Mouse (Mus musculus): ENCODE measurements at regions not wholly inside any gene's neighbourhood (a gene's known extent, or its start where the extent isn't known, plus 50 kb on each side); places are given as distances from the start of the nearest gene placed in this dataset.

GRCm38 (mm10) chr3:143947079-143947937 lies 257.7 kb downstream of the Lmo4 start:
- no peak for DNase-seq (ENCODE audit: low spot score)

- no peak for DNase-seq (ENCODE audit: low spot score)
Measured at GRCm38 (mm10) chr3:143939068-143939709, 265.8 kb downstream of the Lmo4 start.

- no peak for DNase-seq (ENCODE audit: low spot score)
Measured at GRCm38 (mm10) chr3:143925322-143925721, 279.7 kb downstream of the Lmo4 start.

DNA sequence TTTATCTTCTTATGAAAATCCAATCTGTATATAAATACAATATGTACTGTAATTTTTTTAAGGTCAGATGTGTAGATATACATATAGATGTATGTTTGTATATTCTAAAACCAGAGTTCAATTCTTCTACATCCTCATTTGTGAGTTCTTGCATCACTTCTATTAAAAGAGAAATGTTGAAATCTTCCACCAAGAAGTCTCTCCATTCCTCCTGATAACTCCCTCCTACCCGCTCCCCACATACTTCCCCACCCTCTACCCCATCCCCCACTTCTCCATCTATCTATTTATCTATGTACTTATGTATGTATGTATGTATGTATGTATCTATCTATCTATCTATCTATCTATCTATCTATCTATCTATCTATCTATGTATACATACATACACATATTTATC lies 285.3 kb downstream of the Lmo4 start:
- DNase-seq (ENCODE audit: low spot score), result no peak

DNA sequence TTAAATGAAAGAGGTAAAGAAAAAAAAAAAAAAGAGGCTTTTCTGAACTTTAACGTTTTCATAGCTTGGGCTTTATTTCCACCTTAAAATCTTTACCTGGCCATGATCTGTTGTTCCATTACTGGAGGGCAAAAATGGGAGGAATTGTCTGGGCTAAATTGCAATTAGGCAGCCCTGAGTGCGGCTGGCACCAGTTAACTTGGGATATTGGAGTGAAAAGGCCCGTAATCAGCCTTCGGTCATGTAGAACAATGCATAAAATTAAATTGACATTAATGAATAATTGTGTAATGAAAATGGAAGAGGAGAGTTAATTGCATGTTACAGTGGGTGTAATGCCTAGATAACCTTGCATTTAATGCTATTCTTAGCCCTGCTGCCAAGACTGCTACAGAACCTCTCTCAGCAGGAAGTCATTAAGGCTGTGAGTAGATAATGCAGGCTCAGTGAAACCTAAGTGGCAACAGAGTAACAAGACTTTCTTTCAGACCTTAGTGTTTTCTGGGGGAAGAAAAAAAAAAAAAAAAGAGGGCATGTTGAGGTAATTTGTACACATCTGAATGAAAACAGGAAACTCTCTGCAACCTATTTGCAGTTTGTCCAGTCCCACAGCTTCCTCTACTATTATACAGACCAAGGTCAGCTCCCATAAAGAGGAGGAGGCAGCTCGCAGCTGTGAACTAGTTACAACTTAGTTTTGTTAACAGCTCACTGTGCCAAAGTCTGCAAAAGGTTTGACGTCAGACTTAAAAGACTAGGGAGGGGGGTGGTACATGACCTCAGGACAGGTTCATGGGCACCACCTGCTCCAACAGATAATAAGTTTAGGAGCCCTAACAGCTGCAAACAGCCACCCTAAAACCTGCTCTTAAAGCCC lies 290.4 kb downstream of the Lmo4 start:
- no peak for DNase-seq (ENCODE audit: low spot score)

- DNase-seq (ENCODE audit: low spot score), result no peak
Measured at GRCm38 (mm10) chr3:143913044-143913574, 291.9 kb downstream of the Lmo4 start.

GRCm38 (mm10) chr3:143912433-143912832 lies 292.6 kb downstream of the Lmo4 start:
- DNase-seq (ENCODE audit: low spot score), result no peak

GRCm38 (mm10) chr3:143909341-143909740 lies 295.7 kb downstream of the Lmo4 start:
- DNase-seq (ENCODE audit: low spot score), result no peak

- DNase-seq (ENCODE audit: low spot score), result no peak
Measured at GRCm38 (mm10) chr3:143903421-143903820, 301.6 kb downstream of the Lmo4 start.

DNA sequence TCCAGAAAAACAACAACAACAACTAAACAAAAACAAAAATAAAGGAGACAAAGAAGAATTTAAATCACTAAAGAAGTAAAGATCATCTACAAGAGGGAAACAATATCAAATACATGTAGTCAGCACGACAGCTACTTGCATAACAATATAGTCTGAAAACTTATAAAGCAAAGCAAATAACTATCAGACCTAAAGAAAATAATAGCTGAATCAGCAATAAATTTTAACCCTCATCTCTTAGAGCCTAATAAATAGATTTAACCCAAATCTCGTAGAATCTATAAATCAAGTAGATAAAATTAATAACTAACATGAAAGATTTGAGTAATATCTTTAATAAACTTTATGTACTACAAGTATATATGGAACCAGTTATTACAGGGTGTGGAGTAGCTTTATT lies 324.2 kb downstream of the Lmo4 start:
- no peak for DNase-seq (ENCODE audit: low spot score)

DNA sequence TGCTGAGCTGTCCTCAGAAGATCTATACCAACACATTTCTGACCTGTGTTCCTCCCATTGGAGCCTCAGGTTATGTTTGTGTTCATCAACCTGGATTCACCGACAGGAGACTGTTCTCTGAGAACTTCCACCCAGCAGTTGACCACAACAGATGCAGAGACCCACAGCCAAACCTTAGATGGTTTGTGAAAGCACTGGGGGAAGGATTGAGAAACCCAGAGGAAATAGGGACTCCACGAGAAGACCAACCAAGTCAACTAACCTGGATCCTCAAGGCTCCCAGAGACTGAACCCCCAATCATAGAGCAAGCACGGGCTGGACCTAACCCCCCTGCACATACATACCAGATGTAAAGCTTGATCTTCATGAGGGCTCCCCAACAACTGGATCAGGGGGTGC lies 331.1 kb downstream of the Lmo4 start:
- no peak for DNase-seq (ENCODE audit: low spot score)

DNA sequence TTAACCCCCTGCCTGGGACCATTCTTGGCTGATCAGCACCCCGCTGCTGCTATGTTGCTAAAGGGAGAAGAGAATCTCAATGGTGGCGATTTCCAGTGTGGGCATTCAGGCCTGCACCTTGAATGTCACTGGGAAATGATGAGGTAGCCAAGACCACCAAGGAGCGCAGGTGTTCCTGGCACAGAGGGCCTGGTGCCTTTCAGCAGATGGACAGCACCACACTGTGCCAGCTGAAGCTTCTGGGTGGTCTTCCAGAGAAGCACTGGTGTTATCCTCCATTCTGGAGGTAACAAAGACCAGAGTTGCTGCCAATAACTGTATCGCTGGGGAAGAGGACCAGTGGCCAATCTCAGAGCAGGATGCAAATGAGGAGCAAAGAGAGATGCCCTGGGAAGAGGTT lies 338.5 kb downstream of the Lmo4 start:
- DNase-seq (ENCODE audit: low spot score), result no peak

GRCm38 (mm10) chr3:143865626-143866025 lies 339.4 kb downstream of the Lmo4 start:
- no peak for DNase-seq (ENCODE audit: low spot score)

DNA sequence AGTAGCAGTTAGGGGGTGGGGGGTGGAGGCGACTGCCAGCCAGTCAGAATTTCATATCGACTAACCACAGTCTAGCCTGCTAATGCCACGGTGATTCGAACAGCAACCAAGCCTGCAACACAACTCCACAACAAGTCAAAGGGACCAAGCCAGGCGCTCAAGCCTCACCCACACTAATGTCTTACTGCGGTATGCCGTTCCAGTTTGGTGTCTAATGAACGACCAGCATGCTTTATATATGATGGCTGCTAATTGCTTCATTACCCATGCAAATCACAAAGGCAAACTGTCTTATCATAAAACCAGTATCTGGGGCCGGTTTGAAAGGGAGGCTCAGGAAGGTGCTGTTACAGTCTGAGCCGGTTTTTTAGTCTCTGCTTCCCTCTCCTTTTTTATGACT lies 340.5 kb downstream of the Lmo4 start:
- no peak for DNase-seq (ENCODE audit: low spot score)

GRCm38 (mm10) chr3:143862531-143862930 lies 342.5 kb downstream of the Lmo4 start:
- DNase-seq (ENCODE audit: low spot score), result no peak

DNA sequence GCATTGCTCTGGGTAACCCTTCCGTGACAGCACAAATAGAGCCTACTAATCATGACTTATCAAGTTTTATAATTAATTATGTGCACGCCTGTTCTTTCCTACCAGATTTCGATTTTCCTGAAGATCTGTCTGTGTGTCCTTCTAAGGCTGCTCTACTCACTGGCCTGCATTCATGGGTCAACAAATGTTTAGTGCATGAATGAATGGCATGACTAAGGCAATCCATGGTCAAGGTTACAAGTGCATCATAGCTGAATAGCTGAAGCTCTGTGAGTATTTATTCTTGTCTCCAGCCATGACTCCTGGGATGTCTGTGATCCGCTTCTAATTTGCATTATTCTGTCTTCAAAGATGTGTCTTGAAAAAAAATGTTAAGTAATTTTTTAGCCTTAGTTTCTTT lies 343.2 kb downstream of the Lmo4 start:
- DNase-seq (ENCODE audit: low spot score), result no peak

GRCm38 (mm10) chr3:143835611-143836240 lies 369.3 kb downstream of the Lmo4 start:
- no peak for DNase-seq (ENCODE audit: low spot score)

DNA sequence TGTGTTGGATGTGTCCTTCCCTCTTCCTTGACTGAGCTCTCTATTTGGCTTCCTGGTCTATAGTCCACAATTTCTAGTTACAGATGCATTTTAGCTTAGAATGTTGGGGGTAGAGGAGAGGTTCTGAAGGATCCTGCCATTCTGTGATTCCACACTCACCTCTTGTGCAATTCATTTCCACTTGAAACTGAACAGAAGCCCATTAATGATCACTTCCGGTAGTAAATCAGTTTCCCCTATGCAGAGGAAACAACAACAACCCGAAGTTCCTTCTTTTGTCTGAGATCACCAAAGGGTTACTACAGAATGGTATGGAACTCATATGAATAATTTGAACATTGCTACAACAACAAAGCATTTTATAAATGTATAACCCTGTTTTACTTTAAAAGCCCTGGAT lies 370.3 kb downstream of the Lmo4 start:
- no peak for DNase-seq (ENCODE audit: low spot score)

DNA sequence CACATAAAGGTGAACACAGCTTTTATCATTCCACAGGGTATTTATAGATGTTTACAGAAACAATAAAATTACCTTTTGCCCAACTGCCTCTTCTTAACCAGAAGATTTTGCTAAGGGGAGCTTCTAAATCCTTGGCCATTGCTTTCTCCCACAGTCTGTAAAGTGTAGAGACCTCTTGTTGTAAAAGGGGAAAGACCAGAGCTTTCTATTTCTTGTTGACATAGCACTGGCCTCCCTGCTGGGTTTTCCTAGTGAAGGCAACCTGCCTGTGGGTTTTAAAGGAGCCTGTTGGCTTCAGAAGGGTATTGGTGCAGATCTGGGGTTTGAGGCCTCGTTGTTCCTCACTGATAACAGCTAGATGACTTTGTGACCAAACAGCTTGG lies 381.6 kb downstream of the Lmo4 start:
- no peak for DNase-seq (ENCODE audit: low spot score)

DNA sequence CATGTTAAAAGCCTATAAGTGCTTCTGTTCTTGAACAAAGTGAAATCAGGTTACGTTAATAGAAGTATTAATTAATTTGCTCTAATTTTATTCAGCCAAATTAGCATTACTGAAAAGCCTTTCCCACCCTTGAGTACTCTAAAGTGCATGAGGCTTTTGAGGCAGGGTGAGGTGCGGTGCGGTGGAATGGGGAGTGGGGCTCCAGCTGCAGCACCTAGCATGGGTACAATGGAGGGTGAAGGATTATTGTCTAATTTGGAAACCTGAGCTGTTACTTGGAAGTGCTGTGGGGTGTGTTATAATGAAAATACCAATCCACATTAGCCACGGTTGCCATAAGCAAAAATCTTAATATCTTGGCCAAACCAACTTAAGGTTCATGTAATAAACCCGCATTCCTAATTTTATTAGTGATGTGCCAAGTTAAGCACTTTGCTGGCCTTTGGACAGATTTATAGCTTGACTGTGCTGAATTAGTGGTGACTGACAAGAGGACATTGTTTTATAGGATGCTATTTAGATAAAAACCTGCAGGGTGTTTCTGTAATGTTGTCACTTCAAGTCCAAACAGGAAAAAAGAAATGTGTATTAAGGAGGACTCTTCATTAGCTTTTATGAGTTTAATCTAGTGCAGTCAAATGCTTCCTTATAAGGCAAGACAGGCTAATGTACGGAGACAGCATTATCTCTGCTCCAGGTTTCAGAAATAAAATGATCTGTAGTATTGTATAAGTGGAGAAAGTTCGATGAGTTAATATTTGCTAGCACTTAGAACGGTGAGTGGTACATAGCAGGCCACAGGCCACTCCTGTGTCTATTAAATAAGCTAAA lies 382.2 kb downstream of the Lmo4 start:
- DNase-seq (ENCODE audit: low spot score), result no peak

DNA sequence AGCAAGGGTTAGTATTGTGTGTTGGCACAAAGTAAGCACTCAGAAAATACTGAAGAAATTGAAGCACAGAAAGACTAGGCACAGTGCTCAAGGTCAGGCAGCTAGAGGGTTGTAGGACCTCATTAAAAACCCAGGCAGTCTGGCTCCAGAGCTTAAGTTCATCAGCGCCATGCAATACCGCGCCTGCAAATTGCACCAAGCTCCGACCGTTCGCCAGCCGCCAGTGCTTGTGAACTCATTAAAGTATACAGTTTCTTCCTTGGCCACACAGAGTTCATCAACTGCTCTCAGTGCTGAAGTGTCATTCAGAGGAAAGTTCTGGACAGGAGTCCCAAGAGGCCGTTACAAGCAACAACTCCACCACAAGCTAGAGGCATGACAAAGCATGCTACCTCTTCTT lies 397.5 kb downstream of the Lmo4 start:
- no peak for DNase-seq (ENCODE audit: low spot score)
